Comparison of ENCODE assay signal across 21 mouse cellular contexts in the genomic region with DNA sequence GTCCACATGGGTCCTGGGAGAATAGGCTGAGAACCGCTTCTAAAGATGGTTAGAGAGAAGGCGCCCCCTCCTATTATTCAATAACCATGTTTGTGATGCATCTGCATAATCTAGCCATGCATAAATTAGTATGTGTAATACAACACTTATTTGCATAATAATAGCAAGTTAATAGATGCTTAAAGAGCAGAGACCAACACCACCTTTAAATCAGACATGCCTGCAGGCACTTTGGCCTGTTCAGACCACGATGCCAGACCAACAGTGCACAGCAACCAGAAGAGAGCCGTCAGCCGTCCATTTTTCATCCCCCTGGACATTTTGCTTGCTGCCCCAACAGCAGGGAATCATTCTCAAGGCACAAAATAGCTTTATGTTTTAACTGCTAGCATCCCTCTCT.
A peak's percentile ranks its signal among the peaks of the same experiment; 100 is the strongest.
DNase-seq lines count a peak whose midpoint lies in the region; ATAC-seq lines count a peak whose summit lies in the region.
"Had no signal": no experiment of that assay in that cellular context is flagged by ENCODE, and none has a peak within 500 bp of the region (broad histone marks: within the 10 kb centered on the region; RNA-seq: fewer than 3 reads in every experiment).

No protein-coding gene starts in this region.

- H3K36me3 ChIP-seq in hindbrain, embryonic 11.5 days (ENCODE audit: control insufficient read depth, insufficient read depth, low read length): no peaks in the 10 kb centered on the region
- H3K36me3 ChIP-seq in hindbrain, embryonic 10.5 days: peaks cover 8% of the 10 kb centered on the region; the same call in 1 of the 2 replicates
- no peaks in the 10 kb centered on the region for H3K36me3 ChIP-seq in midbrain, embryonic 13.5 days
- H3K36me3 ChIP-seq in midbrain, embryonic 10.5 days: 0 out of 2 replicates have a peak, but pooled peaks cover 5% of the 10 kb centered on the region
- 0 out of 2 replicates have a peak, but pooled peaks cover 4% of the 10 kb centered on the region for H3K36me3 ChIP-seq in neural tube, embryonic 13.5 days
- no peaks in the 10 kb centered on the region for H3K36me3 ChIP-seq in neural tube, embryonic 15.5 days
- H3K36me3 ChIP-seq: forebrain, embryonic 15.5 days had no signal

- H3K9me3 ChIP-seq in hindbrain, embryonic 11.5 days (ENCODE audit: control insufficient read depth, low read length): no peaks in the 10 kb centered on the region
- no peaks in the 10 kb centered on the region for H3K9me3 ChIP-seq in hindbrain, embryonic 10.5 days
- no peaks in the 10 kb centered on the region for H3K9me3 ChIP-seq in midbrain, embryonic 13.5 days
- no peaks in the 10 kb centered on the region for H3K9me3 ChIP-seq in midbrain, embryonic 10.5 days (replicated peaks)
- no peaks in the 10 kb centered on the region for H3K9me3 ChIP-seq in neural tube, embryonic 13.5 days
- H3K9me3 ChIP-seq in neural tube, embryonic 15.5 days (replicated peaks): no peaks in the 10 kb centered on the region
- H3K9me3 ChIP-seq: embryonic facial prominence, embryonic 10.5 days; forebrain, embryonic 15.5 days; heart, embryonic 10.5 days; heart, embryonic 15.5 days had no signal

- peak; percentile 26 for DNase-seq in hindbrain, embryonic 11.5 days (ENCODE audit: low spot score)
- no peak for DNase-seq in hindbrain, embryonic 10.5 days (ENCODE audit: low spot score)
- no peak for DNase-seq in midbrain, embryonic 10.5 days (ENCODE audit: low spot score)
- DNase-seq in urinary bladder, postnatal 4 days (ENCODE audit: low spot score in 2 of 2): no peak
- DNase-seq: adrenal gland, adult 2 months; adrenal gland, postnatal 25 days; cerebellum, adult 2 months; gastrocnemius, postnatal 36 days; heart, adult 18-20 months; heart, postnatal 14 days had no signal

- 46% methylated on average over 5 of the region's 5 CpGs for WGBS in hindbrain, embryonic 11.5 days
- WGBS in hindbrain, embryonic 10.5 days: 52% methylated on average over 5 of the region's 5 CpGs
- 21% methylated on average over 5 of the region's 5 CpGs for WGBS in midbrain, embryonic 13.5 days
- WGBS in midbrain, embryonic 10.5 days: 84% methylated on average over 5 of the region's 5 CpGs
- 24% methylated on average over 5 of the region's 5 CpGs for WGBS in neural tube, embryonic 13.5 days
- whole genome bisulfite sequencing in neural tube, embryonic 15.5 days: 26% methylated on average over 5 of the region's 5 CpGs

- H3K27ac ChIP-seq in hindbrain, embryonic 11.5 days (ENCODE audit: low read depth, low read length): no peak overlapping the region
- H3K27ac ChIP-seq in hindbrain, embryonic 10.5 days: no peak overlapping the region
- H3K27ac ChIP-seq in midbrain, embryonic 13.5 days: no peak overlapping the region
- no peak overlapping the region for H3K27ac ChIP-seq in midbrain, embryonic 10.5 days (replicated peaks)
- peak overlapping the region; percentile 14; the same call in 1 of the 2 replicates for H3K27ac ChIP-seq in neural tube, embryonic 13.5 days (replicated peaks)
- no peak overlapping the region for H3K27ac ChIP-seq in neural tube, embryonic 15.5 days (replicated peaks)
- H3K27ac ChIP-seq: embryonic facial prominence, embryonic 10.5 days; forebrain, embryonic 15.5 days; heart, embryonic 10.5 days; heart, embryonic 15.5 days had no signal

- no peaks in the 10 kb centered on the region for H3K27me3 ChIP-seq in hindbrain, embryonic 11.5 days (ENCODE audit: control insufficient read depth, insufficient read depth, low read length)
- no peaks in the 10 kb centered on the region for H3K27me3 ChIP-seq in hindbrain, embryonic 10.5 days (ENCODE audit: insufficient read depth, poor library complexity, severe bottlenecking)
- no peaks in the 10 kb centered on the region for H3K27me3 ChIP-seq in midbrain, embryonic 13.5 days
- H3K27me3 ChIP-seq in midbrain, embryonic 10.5 days (ENCODE audit: low read depth, poor library complexity, severe bottlenecking): no peaks in the 10 kb centered on the region
- H3K27me3 ChIP-seq in neural tube, embryonic 13.5 days: no peaks in the 10 kb centered on the region
- H3K27me3 ChIP-seq in neural tube, embryonic 15.5 days (replicated peaks): no peaks in the 10 kb centered on the region
- H3K27me3 ChIP-seq: CH12.LX; forebrain, embryonic 15.5 days; heart, embryonic 15.5 days; Patski had no signal

- no peak overlapping the region for H3K4me3 ChIP-seq in hindbrain, embryonic 11.5 days (ENCODE audit: low read depth, low read length)
- H3K4me3 ChIP-seq in hindbrain, embryonic 10.5 days: no peak overlapping the region
- H3K4me3 ChIP-seq in midbrain, embryonic 13.5 days (replicated peaks): no peak overlapping the region
- no peak overlapping the region for H3K4me3 ChIP-seq in midbrain, embryonic 10.5 days
- H3K4me3 ChIP-seq in neural tube, embryonic 13.5 days: no peak overlapping the region
- H3K4me3 ChIP-seq in neural tube, embryonic 15.5 days (replicated peaks): no peak overlapping the region
- H3K4me3 ChIP-seq: embryonic facial prominence, embryonic 10.5 days; forebrain, embryonic 15.5 days; heart, embryonic 10.5 days; heart, embryonic 15.5 days had no signal

- no peak overlapping the region for H3K9ac ChIP-seq in hindbrain, embryonic 11.5 days (ENCODE audit: low read depth, low read length)
- no peak overlapping the region for H3K9ac ChIP-seq in midbrain, embryonic 13.5 days (replicated peaks)
- peak overlapping the region; percentile 31; the same call in 1 of the 2 replicates for H3K9ac ChIP-seq in neural tube, embryonic 13.5 days
- no peak overlapping the region for H3K9ac ChIP-seq in neural tube, embryonic 15.5 days (replicated peaks)
- H3K9ac ChIP-seq: forebrain, embryonic 15.5 days; heart, embryonic 15.5 days had no signal

- H3K4me2 ChIP-seq in hindbrain, embryonic 11.5 days (replicated peaks; ENCODE audit: low read depth, low read length): no peak overlapping the region
- H3K4me2 ChIP-seq in midbrain, embryonic 13.5 days (replicated peaks): no peak overlapping the region
- no peak overlapping the region for H3K4me2 ChIP-seq in neural tube, embryonic 13.5 days
- H3K4me2 ChIP-seq in neural tube, embryonic 15.5 days: no peak overlapping the region
- H3K4me2 ChIP-seq: forebrain, embryonic 15.5 days; heart, embryonic 15.5 days had no signal

- H3K4me1 ChIP-seq in hindbrain, embryonic 11.5 days (replicated peaks; ENCODE audit: control insufficient read depth, insufficient read depth, low read length): peaks cover 2% of the 10 kb centered on the region; the same call in 1 of the 2 replicates
- H3K4me1 ChIP-seq in hindbrain, embryonic 10.5 days (replicated peaks): peaks cover 31% of the 10 kb centered on the region
- H3K4me1 ChIP-seq in midbrain, embryonic 13.5 days (replicated peaks): peaks cover 24% of the 10 kb centered on the region
- peaks cover 22% of the 10 kb centered on the region; the same call in 1 of the 2 replicates for H3K4me1 ChIP-seq in midbrain, embryonic 10.5 days
- H3K4me1 ChIP-seq in neural tube, embryonic 13.5 days (replicated peaks): peaks cover 70% of the 10 kb centered on the region
- H3K4me1 ChIP-seq in neural tube, embryonic 15.5 days: peaks cover 17% of the 10 kb centered on the region
- H3K4me1 ChIP-seq: embryonic facial prominence, embryonic 10.5 days; heart, embryonic 10.5 days; heart, embryonic 15.5 days had no signal

- peak; percentile 56; the same call in 1 of the 2 replicates for ATAC-seq in hindbrain, embryonic 11.5 days (ENCODE audit: low FRiP score)
- ATAC-seq in midbrain, embryonic 13.5 days: 0 out of 2 replicates have a peak, but pooled peaks have one; percentile 27
- ATAC-seq in neural tube, embryonic 13.5 days (ENCODE audit: low read depth): no peak
- ATAC-seq in neural tube, embryonic 15.5 days (ENCODE audit: low FRiP score): no peak
- ATAC-seq: activated CD4-positive, CD25-positive, alpha-beta regulatory T cell, adult 4 months; forebrain, embryonic 15.5 days; inflammation-experienced regulatory T-cells, adult 6 months; Patski had no signal

Comparison
In these comparisons a context has a peak if more than half of its experiments do, and no peak if none do; other contexts are left out.
1. ATAC-seq: peak in hindbrain, embryonic 11.5 days (single experiment) and midbrain, embryonic 13.5 days (single experiment); none in neural tube, embryonic 13.5 days (single experiment) and neural tube, embryonic 15.5 days (single experiment).